Mouse (Mus musculus): ENCODE measurements around the gene Sez6. TPM values are rescaled to one million over a fixed set of nuclear protein-coding genes. Genes with fewer than 3 reads are reported as not detected.
A peak's percentile ranks its signal among the peaks of the same experiment; 100 is the strongest.

Gene Sez6
- polyA plus RNA-seq, 1 experiment from 2014 or later, result not detected

DNA sequence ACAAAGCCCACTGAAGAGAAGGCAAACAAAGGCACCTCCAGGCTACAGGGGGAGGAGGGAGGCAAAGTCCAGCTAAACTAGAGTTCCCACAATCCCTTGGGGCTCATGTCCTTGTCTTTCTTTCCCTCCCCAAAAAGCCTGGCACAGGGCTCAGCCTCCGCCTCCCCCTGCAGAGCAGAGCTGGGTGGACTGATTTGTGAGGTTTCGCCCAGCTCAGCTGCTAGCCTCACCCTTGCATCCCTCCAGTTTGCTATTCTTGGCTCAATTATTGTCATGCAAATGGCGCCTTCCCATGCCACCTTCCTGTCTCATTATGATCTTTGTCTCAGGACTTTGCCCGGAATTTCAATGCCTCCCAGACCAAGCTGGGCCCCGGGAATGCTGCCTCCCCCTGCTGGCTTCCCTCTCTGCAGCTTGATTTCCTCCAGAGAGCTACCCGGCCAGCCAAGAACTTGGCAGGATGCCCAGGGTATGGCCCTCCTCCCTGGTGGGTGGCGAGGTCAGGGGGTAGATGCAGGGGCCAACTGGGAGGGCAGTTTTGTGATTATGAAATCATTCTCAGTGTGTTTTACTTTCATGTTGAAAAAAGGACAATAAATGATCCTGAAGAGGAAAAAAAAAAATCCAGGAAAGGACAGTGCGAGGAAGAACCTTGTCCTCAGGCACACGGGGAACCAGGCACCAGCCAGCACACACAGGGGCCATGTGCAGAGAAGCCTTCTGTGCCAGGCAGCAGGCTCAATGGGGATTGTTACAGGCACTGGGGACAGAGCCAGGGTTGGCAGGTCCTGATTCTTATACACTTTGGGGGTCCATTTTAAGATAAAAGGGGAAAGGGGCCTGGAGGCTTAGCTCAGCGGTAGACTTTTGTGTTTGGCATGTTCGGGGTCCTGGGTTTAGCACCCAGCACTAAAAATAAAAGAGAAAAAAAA, 36.5 kb upstream of the Sez6 start, which contains the start of gene Pipox:
Gene Pipox, minus strand, starts transcription at position 310 of the 932 bp plus-strand sequence.
- POLR2A ChIA-PET, result interaction anchor here (0.6 to 0.7 kb wide), 4 partner anchors 10 to 75 kb away, joined by 3 to 4 read pairs (median 3); no protein-coding TSS in a partner anchor
- CTCF ChIA-PET, result interaction anchor here (1.1 to 1.3 kb wide), 2 partner anchors 22 to 67 kb away, joined by 4 to 5 read pairs; no protein-coding TSS in a partner anchor
- TF ChIP-seq CTCF (IDR thresholded peaks at IDR 0.05), result peak; percentile 64
- in situ Hi-C loops (cut with MboI; ENCODE audit: low pct_unique_long_range_greater_than_20kb), result no loop called here
- peaks cover 17% of the 10 kb centered on the region for H3K27me3 ChIP-seq
- ATAC-seq, result peak; percentile 35
- peak; percentile 61 for DNase-seq (ENCODE audit: low read depth, low spot score)

DNA sequence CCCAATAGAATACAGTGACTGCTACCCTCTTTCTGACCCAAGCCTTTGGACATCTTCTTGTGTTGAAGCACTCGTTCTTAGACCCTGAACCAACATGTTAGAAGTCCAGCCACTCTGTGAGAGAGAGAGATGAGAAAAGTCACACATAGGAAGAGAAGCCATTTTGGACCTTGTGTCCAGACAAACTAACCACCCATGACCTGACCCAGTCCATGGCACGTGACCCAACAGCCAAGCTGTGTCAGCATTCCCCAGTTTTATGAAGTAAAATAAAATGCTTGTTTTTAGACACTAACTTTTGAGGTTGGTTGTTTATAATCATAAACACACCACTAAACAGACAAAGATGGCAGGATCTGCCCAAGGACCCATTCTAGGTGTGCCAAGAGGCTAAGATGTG, 35.6 kb upstream of the Sez6 start:
- no peak for TF ChIP-seq CTCF (IDR thresholded peaks at IDR 0.05)
- ATAC-seq (no peak), DNase-seq (ENCODE audit: low read depth, low spot score) (no peak)
- peaks cover 17% of the 10 kb centered on the region for H3K27me3 ChIP-seq
- in situ Hi-C loops (cut with MboI; ENCODE audit: low pct_unique_long_range_greater_than_20kb), result no loop called here
- CTCF ChIA-PET, result no interaction called here
- POLR2A ChIA-PET, result no interaction called here

DNA sequence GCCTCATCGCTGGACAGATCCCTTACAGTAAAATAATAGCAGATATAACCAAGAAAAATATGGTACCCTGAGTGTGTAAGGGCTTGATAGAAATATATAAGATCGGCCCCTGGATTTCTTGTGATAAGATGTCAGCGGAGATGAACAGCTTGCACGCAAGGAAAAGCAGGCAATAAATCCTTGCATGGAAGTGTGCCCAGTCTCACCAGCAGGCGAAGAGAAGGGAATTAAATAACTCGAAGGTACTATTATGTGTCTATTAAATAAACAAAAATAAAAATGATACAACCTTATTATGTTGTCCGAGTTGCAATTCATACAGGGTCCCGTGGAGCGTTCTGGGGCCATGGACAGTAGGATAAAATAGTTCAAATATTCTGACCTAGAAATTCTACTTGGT, 34.6 kb upstream of the Sez6 start:
- peaks cover 17% of the 10 kb centered on the region for H3K27me3 ChIP-seq
- ChIA-PET POLR2A (interaction anchor here (0.6 kb wide), 1 partner anchor 71 kb away, joined by 3 read pairs; no protein-coding TSS in a partner anchor), CTCF (interaction anchor here (1.2 to 1.4 kb wide), 2 partner anchors 10 to 50 kb away, joined by 3 read pairs; no protein-coding TSS in a partner anchor)
- no peak for TF ChIP-seq CTCF (IDR thresholded peaks at IDR 0.05)
- in situ Hi-C loops (cut with MboI; ENCODE audit: low pct_unique_long_range_greater_than_20kb), result no loop called here
- no peak for DNase-seq (ENCODE audit: low read depth, low spot score)
- no peak for ATAC-seq

DNA sequence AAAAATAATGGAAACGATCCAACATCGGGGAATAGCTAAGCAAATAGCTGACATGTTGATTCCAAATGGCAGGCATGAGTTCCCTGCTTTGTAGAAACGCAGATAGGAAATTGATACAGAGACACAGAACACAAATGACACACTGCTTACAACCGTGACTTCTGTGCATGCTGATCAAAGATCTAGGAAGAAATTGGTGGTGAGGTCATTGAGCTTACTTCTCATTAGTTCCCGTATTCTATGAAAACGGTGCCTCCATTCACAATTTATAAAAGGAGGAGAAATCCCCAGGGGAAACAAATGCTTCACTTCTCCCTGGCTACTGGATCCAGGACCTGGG, 34.1 kb upstream of the Sez6 start:
- DNase-seq (ENCODE audit: low read depth, low spot score) (no peak), ATAC-seq (no peak)
- in situ Hi-C loops (cut with MboI; ENCODE audit: low pct_unique_long_range_greater_than_20kb), result no loop called here
- POLR2A ChIA-PET, result interaction anchor here (0.6 kb wide), 1 partner anchor 70 kb away, joined by 3 read pairs; no protein-coding TSS in a partner anchor
- CTCF ChIA-PET, result interaction anchor here (1.2 to 1.4 kb wide), 2 partner anchors 9 to 49 kb away, joined by 3 read pairs; no protein-coding TSS in a partner anchor
- TF ChIP-seq CTCF (IDR thresholded peaks at IDR 0.05), result no peak
- H3K27me3 ChIP-seq, result peaks cover 17% of the 10 kb centered on the region

DNA sequence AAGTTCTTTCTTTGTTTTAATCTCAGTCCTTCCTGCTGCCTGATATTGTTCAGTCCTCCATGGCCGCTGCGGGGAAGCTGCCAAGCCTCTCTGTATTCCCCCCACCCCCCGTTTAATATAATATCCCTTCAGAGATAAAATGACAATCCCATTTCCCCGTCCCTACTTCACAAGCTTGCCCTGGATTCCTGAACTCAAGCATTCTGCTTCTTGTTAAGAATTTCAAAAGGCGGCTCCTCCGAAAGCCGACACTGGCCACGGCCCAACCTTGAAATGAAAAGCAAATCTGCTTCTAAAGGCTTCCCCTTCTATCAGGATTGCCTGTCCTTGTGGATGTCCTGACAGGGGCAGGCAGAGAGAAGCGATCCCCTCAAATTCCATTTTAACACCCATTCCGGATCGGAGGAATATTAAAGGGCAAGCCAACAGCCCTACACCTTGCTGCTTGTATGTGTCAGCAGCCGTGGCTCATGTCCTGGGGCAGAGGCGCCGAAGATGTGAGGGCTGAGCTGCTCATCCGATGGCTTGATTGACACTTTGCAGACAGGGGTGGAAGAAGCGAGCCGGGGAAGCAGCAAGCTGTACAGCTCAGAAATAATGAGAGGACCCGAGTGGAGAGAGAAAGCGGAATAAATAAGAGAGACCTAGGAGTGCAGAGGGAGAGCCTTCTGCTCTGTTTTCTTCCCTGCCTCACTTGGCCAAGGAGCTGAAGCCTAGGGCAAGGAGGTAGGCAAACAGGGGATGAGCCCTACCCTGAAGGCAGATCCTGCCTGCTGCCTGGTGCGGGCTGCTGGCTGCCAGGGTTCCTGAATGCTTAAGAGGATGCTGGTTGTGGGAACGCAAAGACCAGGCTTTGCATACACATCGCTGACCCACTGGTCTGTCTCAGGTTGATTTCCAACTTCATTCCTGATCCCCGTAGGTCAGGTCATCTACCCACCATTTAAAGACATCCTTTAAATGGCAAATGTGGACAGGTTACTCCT, 33.5 kb upstream of the Sez6 start:
- ATAC-seq, result no peak
- ChIA-PET CTCF (interaction anchor here (1.2 to 1.4 kb wide), 2 partner anchors 9 to 49 kb away, joined by 3 read pairs; no protein-coding TSS in a partner anchor), POLR2A (no interaction called here)
- no peak for TF ChIP-seq CTCF (IDR thresholded peaks at IDR 0.05)
- DNase-seq (ENCODE audit: low read depth, low spot score), result no peak
- in situ Hi-C loops (cut with MboI; ENCODE audit: low pct_unique_long_range_greater_than_20kb), result no loop called here
- H3K27me3 ChIP-seq, result peaks cover 19% of the 10 kb centered on the region

DNA sequence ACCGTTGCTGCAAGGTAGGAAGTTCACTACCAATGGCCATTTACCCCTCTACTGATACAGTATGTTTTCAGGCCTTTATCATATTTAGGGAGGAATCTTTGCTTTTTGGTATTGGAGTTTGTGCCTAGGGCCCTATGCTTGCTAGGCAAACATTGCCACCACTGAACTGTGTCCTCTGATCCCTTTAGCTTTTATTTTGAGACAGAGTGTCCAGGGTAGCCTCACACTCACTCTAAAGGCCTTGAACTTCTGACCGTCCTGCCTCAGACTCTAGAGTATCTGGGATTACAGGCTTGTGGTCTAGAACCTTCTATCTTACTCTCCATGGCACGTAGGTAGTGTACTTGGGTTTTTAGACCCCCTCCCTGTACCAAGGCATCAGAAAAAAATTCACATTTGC, 30.4 kb upstream of the Sez6 start:
- DNase-seq (ENCODE audit: low read depth, low spot score) (no peak), ATAC-seq (no peak)
- H3K27me3 ChIP-seq, result peaks cover 32% of the 10 kb centered on the region
- no peak for TF ChIP-seq CTCF (IDR thresholded peaks at IDR 0.05)
- ChIA-PET POLR2A (no interaction called here), CTCF (interaction anchor here (1.0 kb wide), 1 partner anchor 12 kb away, joined by 3 read pairs; no protein-coding TSS in a partner anchor)
- in situ Hi-C loops (cut with MboI; ENCODE audit: low pct_unique_long_range_greater_than_20kb), result no loop called here

DNA sequence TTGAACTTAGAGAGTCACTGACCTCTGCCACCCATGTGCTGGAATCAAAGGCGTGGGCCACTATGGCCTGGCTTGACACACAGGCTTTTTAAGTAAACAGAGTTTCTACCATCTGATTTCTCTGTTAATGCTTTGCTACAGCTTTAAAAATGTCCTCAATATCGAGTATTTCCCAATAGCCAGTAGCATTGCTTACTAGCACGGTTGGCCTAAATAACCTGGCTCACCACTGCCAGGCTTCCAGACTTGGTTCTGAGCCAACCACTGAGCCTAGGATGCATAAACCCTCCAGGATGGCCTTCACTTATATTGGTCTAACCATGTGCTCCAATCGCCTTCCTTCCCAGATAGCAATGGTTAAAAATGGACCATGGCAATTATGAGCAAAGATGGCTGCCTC, 29.9 kb upstream of the Sez6 start:
- H3K27me3 ChIP-seq, result peaks cover 34% of the 10 kb centered on the region
- ATAC-seq (no peak), DNase-seq (ENCODE audit: low read depth, low spot score) (no peak)
- CTCF ChIA-PET, result interaction anchor here (1.0 kb wide), 1 partner anchor 12 kb away, joined by 3 read pairs; no protein-coding TSS in a partner anchor
- in situ Hi-C loops (cut with MboI; ENCODE audit: low pct_unique_long_range_greater_than_20kb), result no loop called here
- POLR2A ChIA-PET, result no interaction called here
- no peak for TF ChIP-seq CTCF (IDR thresholded peaks at IDR 0.05)

DNA sequence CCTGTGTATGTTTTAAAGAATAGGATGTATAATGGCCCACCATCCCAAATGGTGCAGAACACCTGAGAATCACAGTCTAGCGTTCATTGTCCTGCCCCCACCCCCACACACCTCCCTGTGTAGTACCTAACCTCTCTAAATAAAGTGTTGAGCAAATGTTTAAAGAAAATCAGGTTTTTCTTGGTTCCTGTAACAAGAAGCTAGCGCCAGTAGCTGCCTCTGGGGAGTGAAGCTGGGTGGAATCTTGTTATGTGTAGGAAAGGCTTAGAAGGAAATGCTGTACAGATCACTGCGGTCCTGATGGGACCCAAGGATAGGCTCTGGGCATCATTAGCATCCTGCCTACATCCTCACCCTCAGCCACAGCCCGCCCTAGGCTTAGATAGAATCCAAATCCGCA, 29.2 kb upstream of the Sez6 start:
- no peak for DNase-seq (ENCODE audit: low read depth, low spot score)
- ATAC-seq, result no peak
- in situ Hi-C loops (cut with MboI; ENCODE audit: low pct_unique_long_range_greater_than_20kb), result no loop called here
- no peak for TF ChIP-seq CTCF (IDR thresholded peaks at IDR 0.05)
- POLR2A ChIA-PET, result no interaction called here
- peaks cover 34% of the 10 kb centered on the region for H3K27me3 ChIP-seq
- CTCF ChIA-PET, result interaction anchor here (1.0 to 1.1 kb wide), 2 partner anchors 9 to 74 kb away, joined by 3 read pairs; no protein-coding TSS in a partner anchor

DNA sequence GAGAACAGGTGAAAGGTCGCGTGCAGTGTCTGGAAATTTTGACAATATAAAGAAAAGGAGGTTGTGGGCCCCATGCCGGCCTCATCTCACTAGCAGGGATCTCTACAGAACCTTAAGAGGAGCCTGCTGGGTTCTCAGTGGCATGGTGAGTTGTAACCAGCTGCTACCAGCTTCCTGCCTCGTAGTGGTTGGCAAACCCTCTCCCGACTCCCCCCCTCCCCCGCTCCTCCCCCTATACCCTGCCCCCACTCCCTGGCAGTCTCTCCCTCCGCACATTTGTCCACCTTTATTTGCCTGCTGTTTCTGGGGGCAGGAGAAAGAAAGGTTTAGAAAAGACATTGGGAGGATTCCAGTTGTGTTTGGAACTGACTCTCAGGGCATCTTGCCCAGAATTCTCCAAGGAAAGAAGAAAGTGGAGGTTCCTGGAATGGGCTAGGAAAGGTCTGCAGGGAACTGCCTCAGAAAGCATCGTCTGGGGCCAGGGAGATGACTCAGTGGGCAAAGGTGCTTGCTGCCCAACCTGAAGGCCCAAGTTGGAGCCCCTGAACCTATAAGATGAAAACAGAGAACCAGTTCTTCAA, 28.7 kb upstream of the Sez6 start:
- DNase-seq (ENCODE audit: low read depth, low spot score), result no peak
- CTCF ChIA-PET, result interaction anchor here (1.0 to 1.1 kb wide), 2 partner anchors 8 to 75 kb away, joined by 3 read pairs; no protein-coding TSS in a partner anchor
- ATAC-seq, result no peak
- peaks cover 30% of the 10 kb centered on the region for H3K27me3 ChIP-seq
- TF ChIP-seq CTCF (IDR thresholded peaks at IDR 0.05), result no peak
- POLR2A ChIA-PET, result no interaction called here
- in situ Hi-C loops (cut with MboI; ENCODE audit: low pct_unique_long_range_greater_than_20kb), result no loop called here

DNA sequence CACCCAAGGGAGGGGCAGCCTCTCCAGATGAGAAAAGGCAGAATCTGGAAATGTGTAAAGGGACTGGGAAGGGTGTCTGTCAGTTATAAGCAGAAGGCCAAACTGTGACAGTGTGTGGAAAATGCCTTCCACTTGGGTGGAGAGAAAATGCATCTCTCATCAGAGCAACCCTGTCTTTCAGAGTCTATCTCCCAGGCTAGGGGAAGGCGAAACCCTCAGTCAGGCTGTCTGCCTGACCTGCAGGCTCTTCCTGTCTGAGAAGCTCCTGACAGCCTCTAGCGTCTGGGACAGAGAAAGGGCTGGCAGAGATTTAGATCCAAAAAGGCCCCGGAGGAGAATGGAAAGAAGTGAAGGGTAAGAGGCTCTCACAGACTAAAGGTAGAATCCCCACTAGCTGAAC, 26.8 kb upstream of the Sez6 start:
- in situ Hi-C loops (cut with MboI; ENCODE audit: low pct_unique_long_range_greater_than_20kb), result no loop called here
- CTCF ChIA-PET, result no interaction called here
- H3K27me3 ChIP-seq, result peaks cover 21% of the 10 kb centered on the region
- ATAC-seq (no peak), DNase-seq (ENCODE audit: low read depth, low spot score) (no peak)
- POLR2A ChIA-PET, result no interaction called here
- TF ChIP-seq CTCF (IDR thresholded peaks at IDR 0.05), result no peak
